Comparison of ENCODE assay signal across 8 mouse cellular contexts in genomic region chr9:96731961-96732511, GRCm38 (mm10). TPM values are rescaled to one million over a fixed set of nuclear protein-coding genes. Genes with fewer than 3 reads are reported as not detected.
DNase-seq lines count a peak whose midpoint lies in the region; ATAC-seq lines count a peak whose summit lies in the region.

No protein-coding gene starts in this region.

- peak; percentile 31 for DNase-seq in embryo, embryonic 10.5 days (ENCODE audit: low spot score)
- DNase-seq in embryo, embryonic 9.5 days (ENCODE audit: extremely low spot score): no peak
- DNase-seq in lung, postnatal 14 days: no peak
- no peak for DNase-seq in adrenal gland, postnatal 36 days
- no peak for DNase-seq in kidney, postnatal 14 days

- no peaks in the 10 kb centered on the region for H3K36me3 ChIP-seq in lung, embryonic 16.5 days (ENCODE audit: control insufficient read depth, insufficient read depth, low read length)
- H3K36me3 ChIP-seq in limb, embryonic 13.5 days: no peaks in the 10 kb centered on the region
- no peaks in the 10 kb centered on the region for H3K36me3 ChIP-seq in stomach, embryonic 15.5 days

- peak; percentile 32 for ATAC-seq in lung, embryonic 16.5 days (ENCODE audit: low read depth)
- no peak for ATAC-seq in limb, embryonic 13.5 days (ENCODE audit: low FRiP score, low read depth)
- no peak for ATAC-seq in stomach, embryonic 15.5 days (ENCODE audit: insufficient read depth, low FRiP score, low read depth)

- peak overlapping the region; percentile 29; the same call in 1 of the 2 replicates for H3K9ac ChIP-seq in lung, embryonic 16.5 days (ENCODE audit: low read length)
- peak overlapping the region; percentile 9; the same call in 1 of the 2 replicates for H3K9ac ChIP-seq in limb, embryonic 13.5 days
- no peak overlapping the region for H3K9ac ChIP-seq in stomach, embryonic 15.5 days

- H3K27me3 ChIP-seq in lung, embryonic 16.5 days (ENCODE audit: control insufficient read depth, insufficient read depth, low read depth, low read length): no peaks in the 10 kb centered on the region
- no peaks in the 10 kb centered on the region for H3K27me3 ChIP-seq in limb, embryonic 13.5 days
- H3K27me3 ChIP-seq in stomach, embryonic 15.5 days (replicated peaks): no peaks in the 10 kb centered on the region

- peak overlapping the region; percentile 36 for H3K4me2 ChIP-seq in lung, embryonic 16.5 days (ENCODE audit: low read depth, low read length)
- H3K4me2 ChIP-seq in limb, embryonic 13.5 days (replicated peaks): peak overlapping the region; percentile 38
- H3K4me2 ChIP-seq in stomach, embryonic 15.5 days: peak overlapping the region; percentile 36

- peaks cover 32% of the 10 kb centered on the region for H3K4me1 ChIP-seq in lung, embryonic 16.5 days (replicated peaks; ENCODE audit: control insufficient read depth, insufficient read depth, low read length)
- peaks cover 31% of the 10 kb centered on the region for H3K4me1 ChIP-seq in limb, embryonic 13.5 days
- H3K4me1 ChIP-seq in stomach, embryonic 15.5 days: 0 out of 2 replicates have a peak, but pooled peaks cover 8% of the 10 kb centered on the region

- peak overlapping the region; percentile 13 for H3K4me3 ChIP-seq in lung, embryonic 16.5 days (ENCODE audit: low read length)
- peak overlapping the region; percentile 17 for H3K4me3 ChIP-seq in limb, embryonic 13.5 days
- 0 out of 2 replicates have a peak overlapping the region, but pooled peaks have one; percentile 4 for H3K4me3 ChIP-seq in stomach, embryonic 15.5 days (replicated peaks)

- WGBS in lung, embryonic 16.5 days: 30% methylated on average over 14 of the region's 14 CpGs
- 49% methylated on average over 14 of the region's 14 CpGs for WGBS in limb, embryonic 13.5 days
- 46% methylated on average over 14 of the region's 14 CpGs for WGBS in stomach, embryonic 15.5 days

- no peaks in the 10 kb centered on the region for H3K9me3 ChIP-seq in lung, embryonic 16.5 days (ENCODE audit: control insufficient read depth, low read length)
- H3K9me3 ChIP-seq in limb, embryonic 13.5 days: no peaks in the 10 kb centered on the region
- no peaks in the 10 kb centered on the region for H3K9me3 ChIP-seq in stomach, embryonic 15.5 days

- H3K27ac ChIP-seq in lung, embryonic 16.5 days (ENCODE audit: low read length): no peak overlapping the region
- no peak overlapping the region for H3K27ac ChIP-seq in limb, embryonic 13.5 days
- no peak overlapping the region for H3K27ac ChIP-seq in stomach, embryonic 15.5 days

RNA-seq across cellular contexts. Expression of gene Zbtb38, which starts 20.6 kb away (rescaled TPM):
- 27.2 and 29.2 TPM in 2 replicates for polyA plus RNA-seq in lung, embryonic 16.5 days (2015; fragmentation: Nextera tagmentation; extraction: Ambion mirVana)
- polyA plus RNA-seq in limb, embryonic 13.5 days (2015; fragmentation: Nextera tagmentation; extraction: Ambion mirVana): 14.1 and 14.4 TPM in 2 replicates
- 24.1 and 24.9 TPM in 2 replicates for polyA plus RNA-seq in stomach, embryonic 15.5 days (2015; fragmentation: Nextera tagmentation; extraction: Ambion mirVana)
- total RNA-seq in adrenal gland, postnatal 36 days (2021): 10 to 100 TPM; 56.1 to 75.8 TPM
